Mouse (Mus musculus): ENCODE measurements around the gene Podnl1.

DNA sequence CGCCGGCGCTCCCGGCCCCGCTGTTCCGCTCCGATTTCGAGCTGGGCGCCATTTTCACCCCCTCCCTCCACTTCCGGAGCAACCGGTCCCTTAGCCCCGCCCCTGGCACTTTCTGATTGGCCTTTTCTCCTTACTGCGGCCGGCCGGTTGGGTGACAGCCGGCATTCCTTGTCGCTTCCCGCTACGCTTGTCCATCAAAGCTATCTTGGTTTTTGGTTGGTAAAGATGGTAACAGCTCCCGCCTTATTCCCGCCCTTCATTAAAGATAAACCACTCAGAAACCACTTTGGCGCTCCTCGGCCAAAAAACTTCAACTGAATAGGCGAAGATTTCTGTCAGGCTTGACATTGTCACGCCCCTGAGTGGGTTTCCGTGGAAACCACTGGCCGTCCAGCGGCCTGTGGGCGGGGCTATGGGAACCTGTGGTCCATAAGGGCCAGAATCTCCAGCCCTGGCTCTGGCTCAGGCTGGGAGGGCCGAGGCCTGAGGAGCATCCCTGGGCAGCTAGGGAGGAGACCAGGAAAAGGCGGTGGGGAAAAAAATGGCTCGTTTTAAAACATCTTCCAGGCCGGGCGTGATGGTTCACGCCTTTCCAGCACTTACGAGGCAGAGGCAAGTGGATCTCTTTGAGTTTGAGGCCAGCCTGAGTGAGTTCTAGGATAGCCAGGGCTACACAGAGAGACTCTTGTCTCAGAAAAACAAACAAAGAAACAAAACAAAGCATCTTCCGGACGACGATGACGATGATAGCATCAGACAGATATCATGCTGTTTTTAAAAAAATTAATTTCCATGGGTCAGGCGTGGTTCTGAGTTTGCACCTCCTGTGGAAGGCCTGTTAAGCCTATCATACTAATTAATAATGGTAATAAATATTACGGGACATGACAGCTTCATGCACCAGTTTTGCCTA lies 20.8 kb upstream of the Podnl1 start, which contains the start of gene Dcaf15:
- no peak for TF ChIP-seq CTCF (IDR thresholded peaks at IDR 0.05; ENCODE audit: low read depth, low read length)
- no peak for TF ChIP-seq POLR2AphosphoS5 (IDR thresholded peaks at IDR 0.05; ENCODE audit: insufficient replicate concordance, low read depth, low read length)

Data from G1E (cell line).